Mouse (Mus musculus) megakaryocyte-erythroid progenitor cell, adult 5 weeks (primary cell): Measurements from ENCODE around the gene Mettl7a1. TPM values are rescaled to one million over a fixed set of nuclear protein-coding genes. Genes with fewer than 3 reads are reported as not detected.

Experiments used
- polyA plus RNA-seq: library from polyadenylated mRNA; stranded (reverse); fragments of >175 nt; gene quantifications from 2 replicates; pipeline ENCODE4 v1.2.3, GENCODE M21; 2012

Gene Mettl7a1
- 66.1 and 85.3 TPM in 2 replicates for polyA plus RNA-seq

GRCm38 (mm10) chr15:100304019-100304991, at the start of gene Mettl7a1:
Gene Mettl7a1 (plus strand): TSS chr15:100304140.

GRCm38 (mm10) chr15:100280626-100281025, 23.3 kb upstream of the Mettl7a1 start, which contains the start of gene Tmprss12:
Gene Tmprss12 (plus strand): TSS chr15:100280837.

DNA sequence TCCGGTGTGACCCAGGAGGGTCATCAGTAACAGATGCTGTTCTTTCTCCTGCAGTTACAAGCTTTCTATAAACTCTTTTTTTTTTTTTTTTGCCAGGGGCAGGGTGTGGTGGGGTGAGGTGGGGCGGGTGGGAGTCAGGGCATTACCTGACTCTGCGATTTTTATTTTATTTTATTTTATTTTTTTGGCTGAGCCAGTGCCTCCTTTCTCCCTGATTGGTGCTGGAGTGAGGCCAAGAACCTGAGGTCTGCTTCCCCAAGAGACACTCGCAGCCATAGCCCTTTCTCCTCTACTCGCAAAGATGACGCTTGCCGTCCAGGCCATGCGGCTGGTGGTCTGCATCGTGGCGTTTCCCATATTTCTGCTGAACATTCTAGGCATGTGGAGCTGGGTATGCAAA, 30.7 kb downstream of the Mettl7a1 start, which contains the start of gene Mettl7a3:
Gene Mettl7a3, plus strand, starts transcription at position 301 of the 400 bp plus-strand sequence.

GRCm38 (mm10) chr15:100352711-100353250, 48.8 kb downstream of the Mettl7a1 start, which contains the start of the genes Methig1 and Mettl7a2:
Gene Methig1 (plus strand): TSS chr15:100353149.
Gene Mettl7a2 (plus strand): TSS chr15:100353200.

DNA sequence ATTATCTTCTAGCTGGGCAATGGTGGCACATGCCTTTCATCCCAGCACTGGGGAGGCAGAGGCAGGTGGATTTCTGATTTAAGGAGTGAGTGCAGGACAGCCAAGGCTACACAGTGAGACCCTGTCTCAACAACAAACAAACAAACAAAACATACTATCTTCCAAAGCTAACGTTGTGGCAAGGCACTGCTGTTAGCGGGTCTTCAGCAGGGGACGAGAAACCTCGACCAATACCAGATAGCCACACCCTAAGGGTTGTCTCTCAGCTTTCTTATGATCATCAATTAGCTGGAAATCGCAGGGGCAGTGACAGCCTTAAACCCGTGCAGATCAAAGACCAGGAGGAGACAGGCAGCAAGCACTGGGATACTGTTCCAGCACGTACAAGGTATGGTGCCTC, 60.3 kb downstream of the Mettl7a1 start, which contains the start of gene Higd1c:
Gene Higd1c, plus strand, starts transcription at position 301 of the 400 bp plus-strand sequence.

Other genes with a start within 250 kb of the Mettl7a1 start
- 65.3 and 69.3 TPM in 2 replicates for gene Atf1, start 76.3 kb upstream of the Mettl7a1 start, polyA plus RNA-seq
- gene Tmprss12, start 23.3 kb upstream of the Mettl7a1 start, polyA plus RNA-seq, result not detected in 2 replicates
- gene Mettl7a3, start 30.8 kb downstream of the Mettl7a1 start, polyA plus RNA-seq, result not detected in 2 replicates
- not detected in 2 replicates for gene Methig1, start 49.0 kb downstream of the Mettl7a1 start, polyA plus RNA-seq
- gene Mettl7a2, start 49.1 kb downstream of the Mettl7a1 start, polyA plus RNA-seq, result not detected in 2 replicates
- not detected in 2 replicates for gene Higd1c, start 60.4 kb downstream of the Mettl7a1 start, polyA plus RNA-seq
- 0.02 TPM in 1 of 2 replicates, not detected in the other for gene Gm5475, start 118.0 kb downstream of the Mettl7a1 start, polyA plus RNA-seq
- 2.4 and 3.1 TPM in 2 replicates for gene Slc11a2, start 120.9 kb downstream of the Mettl7a1 start, polyA plus RNA-seq
- gene Letmd1, start 164.9 kb downstream of the Mettl7a1 start, polyA plus RNA-seq, result 58.4 and 60.8 TPM in 2 replicates
- gene Csrnp2, start 191.3 kb downstream of the Mettl7a1 start, polyA plus RNA-seq, result 1.3 TPM in 2 replicates
- 2.9 and 5.3 TPM in 2 replicates for gene Tfcp2, start 247.9 kb downstream of the Mettl7a1 start, polyA plus RNA-seq